Mouse (Mus musculus): ENCODE measurements at regions not wholly inside any gene's neighbourhood (a gene's known extent, or its start where the extent isn't known, plus 50 kb on each side); places are given as distances from the start of the nearest gene placed in this dataset.

DNA sequence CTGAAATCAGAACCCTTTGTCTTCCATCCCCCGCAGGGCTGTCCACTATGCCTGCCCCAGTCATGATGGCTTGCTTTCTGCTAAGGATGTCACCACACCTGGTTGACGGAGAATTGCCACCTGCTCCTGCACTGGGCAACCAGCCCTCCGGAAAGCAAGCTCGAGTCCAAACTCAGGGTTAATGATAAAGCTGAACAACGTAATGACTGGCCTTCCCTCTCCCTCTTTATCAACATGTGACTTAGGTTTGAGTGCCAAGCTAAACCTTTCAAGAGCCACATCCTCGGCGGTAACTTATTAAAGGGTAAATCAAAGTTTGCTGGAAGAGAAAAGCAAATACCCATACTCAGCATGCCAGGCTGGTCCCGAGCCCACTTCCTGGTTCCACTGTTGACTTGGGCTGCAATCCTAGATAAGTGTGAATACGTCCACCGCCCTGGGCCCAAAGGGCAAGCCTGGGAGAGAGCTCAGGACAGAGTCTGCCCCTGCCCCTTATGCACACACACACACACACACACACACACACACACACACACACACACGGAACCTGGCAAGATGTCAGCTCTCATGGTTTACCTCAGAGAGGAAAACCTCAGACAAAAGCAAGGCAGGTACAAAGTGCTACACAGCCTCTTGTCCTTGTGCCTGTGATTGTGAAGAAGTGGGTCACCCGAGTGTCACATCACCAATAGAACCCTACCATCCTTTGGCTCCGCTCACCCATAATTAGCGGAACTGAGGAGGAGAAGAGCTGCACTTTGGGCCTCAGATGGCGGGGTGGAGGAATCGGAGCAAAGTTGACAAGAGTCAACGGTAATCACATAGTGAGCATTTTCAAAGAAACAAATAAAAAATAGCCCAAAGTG lies 116.0 kb downstream of the Tomm20 start:
- TF ChIP-seq POLR2A (IDR thresholded peaks at IDR 0.05; ENCODE audit: borderline replicate concordance, control insufficient read depth, low read depth, low read length): no peak
- no peak for TF ChIP-seq CTCF (IDR thresholded peaks at IDR 0.05; ENCODE audit: control insufficient read depth, insufficient read depth, low read length)

Measured in bone marrow, adult 2 months (tissue).